Mouse (Mus musculus) layer of hippocampus, adult 2 months (tissue): ENCODE measurements around the gene Arid5b. TPM values are rescaled to one million over a fixed set of nuclear protein-coding genes. Genes with fewer than 3 reads are reported as not detected.

Experiments
- DNase-seq, 2 experiments: peaks; one replicate each; pipeline ENCODE4 v3.0.0; 2022; ENCODE audit warnings: low spot score in 2 of 2
- H3K27ac ChIP-seq: fragments of 200-600 bp; 2 replicates; pipeline ENCODE4 v1.8.1; 2022
- H3K4me3 ChIP-seq: fragments of 200-600 bp; 2 replicates; pipeline ENCODE4 v1.8.1; 2022; ENCODE audit warnings: mild to moderate bottlenecking
- CTCF ChIP-seq: fragments of 200-600 bp; conservative IDR thresholded peaks from 2 replicates; pipeline ENCODE4 v1.8.1; 2022; ENCODE audit warnings: antibody characterized with exemption, mild to moderate bottlenecking, moderate library complexity
- total RNA-seq, 2 experiments: library from RNA; stranded (reverse); gene quantifications; 2 replicates each; pipeline ENCODE4 v1.2.3; 2021

Arid5b gene
- total RNA-seq, 2 experiments from 2014 or later = 25.5 to 27.2 TPM

DNA sequence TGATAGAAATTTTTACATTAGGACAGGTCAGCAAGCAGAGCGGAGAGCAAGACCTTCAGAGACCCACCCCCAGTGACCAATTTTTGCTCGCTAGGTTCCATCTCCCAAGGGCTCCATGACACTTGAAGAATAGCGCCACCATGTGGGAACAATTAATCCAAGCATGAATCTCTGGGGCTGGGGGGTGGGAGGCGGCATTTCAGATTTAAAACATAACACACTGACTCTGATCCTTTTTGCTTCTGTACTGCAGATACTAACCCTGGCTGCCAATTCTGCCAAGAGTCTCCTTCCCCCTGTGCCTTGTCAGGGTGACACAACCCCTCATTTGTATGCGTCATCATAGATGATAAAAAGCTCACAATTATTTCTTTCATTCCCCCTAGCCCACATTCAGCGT lies 122.4 kb downstream of the Arid5b start:
- no peak for DNase-seq
- peak overlapping the region; percentile 43; the same call in 1 of the 2 replicates for H3K27ac ChIP-seq
- TF ChIP-seq CTCF = peak; percentile 56
- no peak overlapping the region for H3K4me3 ChIP-seq

DNA sequence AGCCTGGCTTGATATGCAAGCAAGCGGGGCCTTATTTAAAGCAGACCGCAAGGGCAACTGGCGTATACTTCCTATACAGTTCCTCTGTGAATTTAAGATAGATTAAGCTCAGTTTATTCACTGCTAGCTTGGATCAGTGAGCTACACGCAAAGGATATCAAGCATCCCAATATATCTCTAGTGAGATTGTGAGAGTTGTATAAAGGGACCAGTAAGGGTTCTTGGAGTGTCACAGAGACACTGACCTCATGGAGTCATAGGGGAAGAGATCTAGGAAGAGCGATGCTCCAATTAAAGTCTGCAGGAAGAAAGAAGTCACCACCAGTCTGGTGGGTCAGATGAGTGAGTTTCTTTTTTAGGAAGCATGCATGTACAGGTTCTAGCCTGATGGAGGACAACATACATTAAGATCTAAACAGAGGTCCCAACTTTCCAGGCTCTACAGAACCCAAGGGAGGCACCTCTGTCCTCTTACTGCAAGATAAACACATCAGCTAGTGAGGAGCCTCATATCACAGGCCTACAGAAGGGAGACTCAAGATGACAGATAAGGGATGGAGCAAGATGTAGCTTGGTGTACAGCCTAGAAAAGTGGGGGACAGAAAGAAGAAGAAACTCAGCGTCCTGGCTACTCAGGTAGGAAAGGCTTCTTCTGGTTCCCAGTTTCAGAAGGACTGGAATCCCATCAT lies 123.0 kb downstream of the Arid5b start:
- peak overlapping the region; percentile 43 for H3K27ac ChIP-seq
- no peak overlapping the region for H3K4me3 ChIP-seq
- no peak for DNase-seq
- no peak for TF ChIP-seq CTCF

DNA sequence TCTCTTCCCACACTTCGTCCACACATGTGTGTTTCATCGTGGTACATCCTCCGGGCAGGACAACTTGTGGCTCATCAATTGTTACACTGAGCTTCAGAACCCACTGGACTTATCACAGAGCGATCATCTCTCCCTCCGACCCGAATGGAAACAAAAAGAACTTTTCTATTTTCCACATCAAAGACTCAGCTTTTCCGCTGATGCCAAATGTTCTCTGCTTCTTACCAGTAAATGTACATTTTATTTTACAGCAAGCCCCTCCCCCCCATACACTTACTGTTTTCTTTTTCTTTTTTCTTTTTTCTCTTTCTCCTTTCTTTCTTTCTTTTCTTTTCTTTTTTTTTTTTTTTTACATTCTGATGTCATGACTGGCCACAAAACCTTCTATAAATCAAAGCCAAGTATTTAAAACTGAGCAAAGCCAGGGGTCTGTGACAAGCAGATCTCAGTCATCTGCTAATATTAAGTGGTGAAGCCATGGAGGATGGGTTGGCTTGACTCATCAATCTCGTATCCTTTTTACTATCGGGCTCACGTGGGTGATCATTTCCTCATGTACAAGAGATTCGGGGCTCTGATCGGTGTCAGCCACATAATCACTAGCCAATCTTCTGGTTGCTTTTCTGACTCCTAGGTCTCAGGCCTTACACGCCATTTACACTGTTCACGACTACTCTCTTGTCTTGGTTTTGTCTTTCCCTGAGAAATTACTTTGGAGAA lies 124.3 kb downstream of the Arid5b start:
- no peak for TF ChIP-seq CTCF
- peak overlapping the region; percentile 31; the same call in 1 of the 2 replicates for H3K4me3 ChIP-seq
- H3K27ac ChIP-seq = peak overlapping the region; percentile 66
- no peak for DNase-seq

DNA sequence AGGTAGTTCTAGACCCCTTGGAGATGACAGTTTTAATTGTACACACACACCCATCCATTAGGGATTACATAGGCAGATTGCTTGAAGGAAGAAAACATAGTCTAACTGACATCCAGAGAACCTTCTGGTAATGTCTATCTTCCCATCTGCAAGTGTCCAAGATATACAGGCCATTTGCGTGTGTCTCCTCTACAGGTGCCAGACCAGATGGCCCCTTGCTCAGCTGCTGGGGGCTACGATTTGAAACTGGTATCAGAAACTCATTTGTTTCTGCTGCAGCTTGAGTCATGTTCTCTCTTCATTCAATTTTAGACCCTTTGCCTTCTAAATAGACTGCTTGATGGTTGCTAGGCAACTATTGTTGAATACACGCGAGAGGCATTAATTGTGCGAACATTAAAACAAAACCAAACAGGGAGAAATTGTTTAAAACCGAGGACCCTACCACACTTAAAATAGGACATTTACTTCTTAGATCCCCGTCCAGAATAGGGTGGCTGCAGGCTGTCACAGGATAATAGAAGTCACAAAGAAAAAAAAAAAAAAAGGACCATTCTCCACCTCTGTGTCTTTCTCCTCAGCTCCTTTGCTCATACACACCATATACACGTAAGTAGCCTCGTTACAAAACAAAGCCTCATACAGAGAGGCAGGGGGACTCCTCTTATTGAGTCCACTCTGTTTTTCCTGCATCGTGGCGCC lies 125.0 kb downstream of the Arid5b start:
- H3K4me3 ChIP-seq = peak overlapping the region; percentile 31; the same call in 1 of the 2 replicates
- no peak for TF ChIP-seq CTCF
- H3K27ac ChIP-seq = peak overlapping the region; percentile 66
- DNase-seq = no peak

DNA sequence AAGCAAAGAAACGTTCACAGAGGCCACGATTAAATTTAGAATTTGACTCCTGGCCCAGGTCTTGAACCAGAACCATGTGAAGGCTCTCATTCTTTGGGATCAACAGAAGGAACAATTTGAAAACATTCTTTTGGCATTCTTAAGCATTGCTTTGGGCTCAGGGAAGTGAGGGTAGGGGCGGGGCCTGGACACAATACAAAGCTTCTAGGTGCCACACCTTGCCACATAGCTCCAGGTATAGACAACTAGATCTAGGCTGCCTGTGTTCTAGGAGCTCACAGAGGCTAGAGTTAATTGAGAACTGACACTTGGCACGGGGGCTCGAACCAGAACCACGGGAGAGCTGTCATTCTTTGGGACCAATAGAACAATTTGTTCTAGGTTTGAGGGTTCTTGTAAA lies 130.0 kb downstream of the Arid5b start:
- H3K27ac ChIP-seq = peak overlapping the region; percentile 36; the same call in 1 of the 2 replicates
- DNase-seq = no peak
- no peak for TF ChIP-seq CTCF
- no peak overlapping the region for H3K4me3 ChIP-seq

DNA sequence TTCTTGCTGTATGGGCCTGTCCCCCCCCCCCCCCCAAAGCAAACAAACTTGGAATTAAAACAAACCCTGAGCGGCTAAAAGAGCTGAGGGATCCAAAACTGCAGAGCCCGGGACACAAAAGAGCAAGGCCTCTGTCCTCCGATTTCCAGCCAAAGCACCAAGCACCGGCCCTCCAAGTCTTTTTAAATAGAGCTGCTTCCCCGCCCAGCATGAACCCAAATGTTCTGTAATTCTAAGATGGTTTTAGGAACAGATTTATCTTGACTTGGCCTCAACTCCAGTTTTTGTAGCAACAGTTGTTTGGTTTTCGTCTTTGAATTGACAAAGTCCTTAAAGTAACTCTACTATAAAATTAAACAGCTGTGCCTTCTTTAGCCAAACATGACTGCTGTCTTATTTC lies 130.8 kb downstream of the Arid5b start:
- peak overlapping the region; percentile 36; the same call in 1 of the 2 replicates for H3K27ac ChIP-seq
- no peak for TF ChIP-seq CTCF
- DNase-seq = no peak
- H3K4me3 ChIP-seq = no peak overlapping the region

DNA sequence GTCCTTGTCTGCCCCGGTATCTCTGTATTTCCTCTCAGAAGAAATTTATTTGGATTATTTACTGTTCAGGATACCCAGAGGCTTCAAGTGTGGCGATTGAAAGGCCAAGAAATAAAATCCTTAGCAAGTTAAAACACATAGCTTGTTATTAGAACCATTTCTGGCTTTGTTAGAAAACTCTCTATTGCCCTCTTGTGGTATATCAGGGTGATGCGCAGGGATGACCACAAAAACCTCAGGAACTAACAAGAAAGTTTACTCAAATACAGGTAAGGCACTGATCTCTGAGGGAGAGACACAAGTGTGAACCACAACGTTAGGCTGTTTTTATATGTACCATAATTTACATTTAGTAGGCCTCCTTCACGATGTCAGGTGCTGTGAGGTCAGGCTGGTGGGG lies 131.7 kb downstream of the Arid5b start:
- peak; percentile 95 for TF ChIP-seq CTCF
- H3K27ac ChIP-seq = no peak overlapping the region
- DNase-seq = peak; percentile 64 to 69
- H3K4me3 ChIP-seq = no peak overlapping the region

DNA sequence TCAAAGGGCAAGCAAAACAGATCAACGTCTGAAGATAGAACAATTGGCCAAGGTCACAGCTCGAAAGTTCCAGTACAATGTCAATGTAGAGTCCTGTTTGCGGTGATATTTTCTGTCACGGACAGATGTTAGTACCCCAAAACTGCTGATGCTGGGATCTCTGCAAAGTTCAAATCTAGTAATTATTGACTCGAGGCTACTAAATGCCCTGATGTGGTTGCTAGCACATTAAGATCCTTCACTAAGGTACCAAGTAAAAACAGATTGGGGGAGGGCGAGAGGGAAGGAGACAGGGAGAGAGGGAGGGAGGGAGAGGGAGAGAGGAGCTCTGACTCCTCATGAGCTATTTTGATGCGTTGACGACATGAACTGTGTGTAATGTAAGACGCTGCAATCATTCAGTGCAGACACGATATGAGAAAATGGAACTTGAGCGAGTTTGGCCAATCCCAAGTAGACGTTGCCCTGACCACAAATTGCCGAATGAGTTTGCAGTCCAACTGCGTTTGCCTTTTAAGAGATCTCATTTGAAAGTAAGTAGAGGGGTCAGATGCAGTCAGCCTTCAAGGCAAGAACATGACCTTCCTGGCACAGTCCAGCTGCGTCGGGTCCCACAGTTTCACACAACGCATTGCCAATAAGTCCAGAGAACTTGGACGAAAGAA lies 133.1 kb downstream of the Arid5b start:
- no peak for DNase-seq
- Histone ChIP-seq H3K27ac (no peak overlapping the region), H3K4me3 (no peak overlapping the region)
- no peak for TF ChIP-seq CTCF

DNA sequence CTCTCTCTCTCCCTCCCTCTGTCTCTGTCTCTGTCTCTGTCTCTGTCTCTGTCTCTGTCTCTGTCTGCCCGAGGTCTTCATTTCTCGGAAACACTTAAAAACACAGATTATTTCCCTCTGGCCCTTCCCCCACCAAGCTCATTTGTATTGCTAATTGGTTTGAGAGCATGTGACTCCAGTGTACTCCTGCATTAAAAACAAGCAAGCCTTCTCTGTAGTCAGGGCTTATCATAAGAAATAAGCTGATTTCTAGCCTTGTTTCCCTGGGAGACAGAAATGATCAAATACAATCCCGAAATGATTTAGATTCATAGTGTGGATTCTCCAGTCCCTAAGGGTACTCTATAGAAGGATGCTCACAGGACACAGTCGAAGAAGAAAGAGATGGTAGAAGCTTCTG lies 136.0 kb downstream of the Arid5b start:
- Histone ChIP-seq H3K4me3 (no peak overlapping the region), H3K27ac (peak overlapping the region; percentile 56; the same call in 1 of the 2 replicates)
- DNase-seq = no peak
- TF ChIP-seq CTCF = no peak

DNA sequence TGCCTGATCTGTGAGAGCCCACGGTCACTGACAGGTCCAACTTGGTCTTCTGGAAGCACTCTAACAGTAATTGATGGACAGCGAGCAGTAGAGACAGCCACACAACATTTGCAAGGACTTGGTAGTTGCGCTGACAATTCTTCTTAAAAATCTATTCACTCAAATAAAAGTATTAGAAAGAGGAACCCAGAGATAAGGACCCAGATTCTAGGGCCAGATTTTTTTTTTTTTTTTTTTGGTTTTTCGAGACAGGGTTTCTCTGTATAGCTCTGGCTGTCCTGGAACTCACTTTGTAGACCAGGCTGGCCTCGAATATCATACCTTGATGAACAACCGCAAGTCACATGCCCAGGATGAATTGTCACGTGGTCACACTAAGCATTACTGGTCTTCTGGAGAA lies 137.0 kb downstream of the Arid5b start:
- no peak overlapping the region for H3K4me3 ChIP-seq
- no peak for TF ChIP-seq CTCF
- H3K27ac ChIP-seq = no peak overlapping the region
- DNase-seq = no peak

DNA sequence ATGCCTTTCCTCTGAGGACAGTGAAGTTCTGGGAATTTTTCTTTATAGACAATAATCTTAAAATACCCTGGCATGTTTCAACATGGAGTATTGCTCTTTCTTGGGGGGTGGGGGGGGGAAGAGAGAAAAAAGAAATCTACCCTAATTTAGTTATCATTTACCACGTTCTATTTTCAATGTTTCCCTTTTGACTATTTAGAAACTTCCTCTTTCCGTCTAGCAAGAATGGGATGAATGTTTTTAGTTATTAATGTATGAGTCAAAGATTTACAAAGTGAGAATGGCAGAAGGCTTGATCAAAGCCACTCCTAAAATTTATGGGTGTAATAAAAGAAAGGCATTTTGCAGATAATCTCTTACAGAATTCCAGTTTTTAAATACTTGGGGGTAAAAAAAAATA lies 137.7 kb downstream of the Arid5b start:
- no peak for DNase-seq
- TF ChIP-seq CTCF = no peak
- Histone ChIP-seq H3K4me3 (no peak overlapping the region), H3K27ac (no peak overlapping the region)

DNA sequence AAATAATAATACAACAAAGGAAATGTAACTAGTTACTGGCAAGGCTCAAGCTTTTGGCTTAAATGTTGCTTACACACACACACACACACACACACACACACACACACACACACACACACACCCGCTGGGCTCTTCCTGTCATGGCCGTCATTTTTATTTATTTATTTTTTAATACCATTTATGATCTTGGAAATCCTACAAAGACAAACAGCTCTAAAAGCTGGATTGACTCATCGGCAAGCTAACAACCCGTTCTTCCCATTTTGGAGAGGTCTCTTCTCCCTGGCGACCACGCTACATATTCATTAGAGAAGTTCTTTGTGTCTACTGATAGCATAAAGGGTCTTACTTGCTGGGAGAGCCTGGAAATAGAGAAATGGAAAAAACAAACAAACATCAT lies 138.2 kb downstream of the Arid5b start:
- Histone ChIP-seq H3K4me3 (no peak overlapping the region), H3K27ac (no peak overlapping the region)
- TF ChIP-seq CTCF = no peak
- no peak for DNase-seq

DNA sequence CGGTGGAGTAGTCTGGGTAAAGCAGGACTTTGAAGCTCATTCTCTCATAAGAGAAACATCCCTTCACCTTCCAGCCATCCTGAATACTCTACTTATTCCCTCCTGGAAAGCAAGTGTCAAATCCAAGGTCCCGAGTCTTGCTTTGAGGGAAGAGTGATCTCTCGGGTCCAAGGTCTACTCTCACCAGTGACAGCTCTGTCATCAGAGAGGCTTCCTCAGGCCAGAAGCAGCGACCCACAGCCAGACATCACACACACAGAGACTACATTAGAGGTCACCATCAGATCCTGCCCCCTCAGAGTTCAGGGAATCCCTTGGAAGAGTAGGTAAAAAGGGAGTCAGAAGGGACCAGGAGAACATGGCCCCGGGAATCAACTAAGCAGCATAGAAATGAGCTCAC lies 140.4 kb downstream of the Arid5b start:
- no peak for TF ChIP-seq CTCF
- no peak for DNase-seq
- H3K4me3 ChIP-seq = no peak overlapping the region

More for the DNA sequence above, 140.4 kb downstream of the Arid5b start:
- no peak overlapping the region for H3K27ac ChIP-seq
